Mouse (Mus musculus): ENCODE measurements around the gene Cdk5rap3.

- TF ChIP-seq CTCF (IDR thresholded peaks at IDR 0.05; ENCODE audit: low read depth, low read length) = no peak
- TF ChIP-seq GATA1 (IDR thresholded peaks at IDR 0.05; ENCODE audit: borderline replicate concordance, low read length) = no peak
- no peak for TF ChIP-seq TAL1 (conservative IDR thresholded peaks at IDR 0.05; ENCODE audit: low read depth, low read length)
- no peak for TF ChIP-seq POLR2AphosphoS5 (IDR thresholded peaks at IDR 0.05; ENCODE audit: insufficient replicate concordance, low read depth, low read length)
- TF ChIP-seq GATA2 (IDR thresholded peaks at IDR 0.05; ENCODE audit: borderline replicate concordance, low read depth, low read length) = no peak
Measured at GRCm38 (mm10) chr11:96899449-96900306, 16.6 kb downstream of the Cdk5rap3 start.
